In the genomic region with DNA sequence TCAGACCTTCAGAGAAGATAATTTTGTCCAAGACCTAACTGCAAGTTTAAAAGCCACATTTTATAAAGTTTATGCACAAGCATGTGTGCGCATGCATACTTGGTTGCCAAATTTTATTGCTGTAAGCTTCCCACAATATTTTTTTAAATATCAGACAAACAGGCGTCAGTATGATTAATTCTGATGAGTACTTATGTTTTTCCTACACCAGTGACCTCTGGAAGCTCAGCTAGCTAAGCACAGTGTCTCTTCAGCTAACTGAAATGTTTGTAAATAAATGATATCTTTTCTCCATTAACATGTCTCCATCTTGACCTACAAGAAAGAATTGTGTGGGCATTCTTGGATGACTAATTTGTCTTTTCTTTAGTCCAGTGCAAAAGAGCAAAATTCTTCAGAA, we compare ENCODE assay signal across 19 mouse cellular contexts.
"Had no signal": no experiment of that assay in that cellular context is flagged by ENCODE, and none has a peak within 500 bp of the region (broad histone marks: within the 10 kb centered on the region; RNA-seq: fewer than 3 reads in every experiment).

No protein-coding gene starts in this region.

- H3K36me3 ChIP-seq: limb, embryonic 10.5 days; limb, embryonic 13.5 days; liver, embryonic 12.5 days; liver, embryonic 15.5 days; midbrain, embryonic 12.5 days; midbrain, embryonic 15.5 days; neural tube, embryonic 13.5 days had no signal

- H3K4me2 ChIP-seq: limb, embryonic 13.5 days; liver, embryonic 12.5 days; liver, embryonic 15.5 days; midbrain, embryonic 12.5 days; midbrain, embryonic 15.5 days; neural tube, embryonic 13.5 days had no signal

- H3K9ac ChIP-seq: limb, embryonic 13.5 days; liver, embryonic 12.5 days; liver, embryonic 15.5 days; midbrain, embryonic 12.5 days; midbrain, embryonic 15.5 days; neural tube, embryonic 13.5 days had no signal

- H3K27ac ChIP-seq: layer of hippocampus, adult 2 months; limb, embryonic 10.5 days; limb, embryonic 13.5 days; liver, embryonic 12.5 days; liver, embryonic 15.5 days; macrophage; midbrain, embryonic 12.5 days; midbrain, embryonic 15.5 days; neural tube, embryonic 13.5 days had no signal

- H3K4me1 ChIP-seq: limb, embryonic 10.5 days; limb, embryonic 13.5 days; liver, embryonic 15.5 days; midbrain, embryonic 12.5 days; midbrain, embryonic 15.5 days; neural tube, embryonic 13.5 days had no signal

- DNase-seq: kidney, adult 11 months; kidney, adult 8-10 months; kidney, postnatal 25 days; layer of hippocampus, adult 9-11 months; liver; lung, postnatal 10 days; retina, postnatal 1 day; thymus, adult 2 months; thymus, postnatal 14 days; thymus, postnatal 4 days had no signal

- ATAC-seq: liver, embryonic 12.5 days; midbrain, embryonic 15.5 days had no signal

- H3K27me3 ChIP-seq: limb, embryonic 13.5 days; liver, embryonic 12.5 days; liver, embryonic 15.5 days; midbrain, embryonic 12.5 days; midbrain, embryonic 15.5 days; neural tube, embryonic 13.5 days had no signal

- H3K9me3 ChIP-seq: limb, embryonic 10.5 days; limb, embryonic 13.5 days; liver, embryonic 12.5 days; liver, embryonic 15.5 days; midbrain, embryonic 12.5 days; midbrain, embryonic 15.5 days; neural tube, embryonic 13.5 days had no signal

- H3K4me3 ChIP-seq: layer of hippocampus, adult 2 months; limb, embryonic 10.5 days; limb, embryonic 13.5 days; liver, embryonic 12.5 days; liver, embryonic 15.5 days; midbrain, embryonic 12.5 days; midbrain, embryonic 15.5 days; neural tube, embryonic 13.5 days had no signal
